Mouse (Mus musculus) heart, embryonic 15.5 days (tissue): ENCODE results near the gene Tfap2e. TPM values are rescaled to one million over a fixed set of nuclear protein-coding genes. Genes with fewer than 3 reads are reported as not detected.

ENCODE experiments used
- ATAC-seq: fragments of 200-750 bp; cut with Nextera tagmentation; replicated peaks from 2 replicates; pipeline ENCODE4 v1.8.0; 2017; ENCODE audit warnings: low read depth, moderate TSS enrichment; ENCODE audit not compliant: insufficient number of reproducible peaks, insufficient read depth, low FRiP score
- H3K27ac ChIP-seq: fragments of 300-500 bp; sonication (generic); 2 replicates; pipeline ENCODE4 v1.5.1; 2015; ENCODE audit warnings: mild to moderate bottlenecking, inconsistent platforms
- H3K27me3 ChIP-seq: fragments of 300-500 bp; sonication (generic); 2 replicates; pipeline ENCODE4 v1.6.1; 2015; ENCODE audit warnings: inconsistent platforms
- H3K36me3 ChIP-seq: fragments of 300-500 bp; sonication (generic); 2 replicates; pipeline ENCODE4 v1.6.1; 2015; ENCODE audit warnings: mild to moderate bottlenecking, inconsistent platforms
- H3K4me1 ChIP-seq: fragments of 300-500 bp; sonication (generic); replicated peaks from 2 replicates; pipeline ENCODE4 v1.6.1; 2015; ENCODE audit warnings: inconsistent platforms
- H3K4me2 ChIP-seq: fragments of 300-500 bp; sonication (generic); 2 replicates; pipeline ENCODE4 v1.6.1; 2015; ENCODE audit warnings: inconsistent platforms, mild to moderate bottlenecking, moderate library complexity
- H3K4me3 ChIP-seq: fragments of 300-500 bp; sonication (generic); 2 replicates; pipeline ENCODE4 v1.5.1; 2015; ENCODE audit warnings: mild to moderate bottlenecking, inconsistent platforms
- H3K9ac ChIP-seq: fragments of 300-500 bp; sonication (generic); 2 replicates; pipeline ENCODE4 v1.6.1; 2015; ENCODE audit warnings: mild to moderate bottlenecking, inconsistent platforms
- H3K9me3 ChIP-seq: fragments of 300-500 bp; sonication (generic); replicated peaks from 2 replicates; pipeline ENCODE4 v1.6.1; 2016; ENCODE audit warnings: inconsistent platforms
- WGBS: fragments of 180-500 bp; shearing (Covaris S2); methylation state at CpG from one replicate; pipeline ENCODE4 v1.1.7; 2015; ENCODE audit warnings: mixed read lengths; 5-methylcytosine and 5-hydroxymethylcytosine counted together
- polyA plus RNA-seq: library from polyadenylated mRNA; unstranded; fragments of >200 nt; fragmentation: Nextera tagmentation; extraction: Ambion mirVana; gene quantifications from 2 replicates; pipeline ENCODE4 v1.2.1, GENCODE M21; 2015

Tfap2e gene
- polyA plus RNA-seq, 1 experiment from 2014 or later = not detected

DNA sequence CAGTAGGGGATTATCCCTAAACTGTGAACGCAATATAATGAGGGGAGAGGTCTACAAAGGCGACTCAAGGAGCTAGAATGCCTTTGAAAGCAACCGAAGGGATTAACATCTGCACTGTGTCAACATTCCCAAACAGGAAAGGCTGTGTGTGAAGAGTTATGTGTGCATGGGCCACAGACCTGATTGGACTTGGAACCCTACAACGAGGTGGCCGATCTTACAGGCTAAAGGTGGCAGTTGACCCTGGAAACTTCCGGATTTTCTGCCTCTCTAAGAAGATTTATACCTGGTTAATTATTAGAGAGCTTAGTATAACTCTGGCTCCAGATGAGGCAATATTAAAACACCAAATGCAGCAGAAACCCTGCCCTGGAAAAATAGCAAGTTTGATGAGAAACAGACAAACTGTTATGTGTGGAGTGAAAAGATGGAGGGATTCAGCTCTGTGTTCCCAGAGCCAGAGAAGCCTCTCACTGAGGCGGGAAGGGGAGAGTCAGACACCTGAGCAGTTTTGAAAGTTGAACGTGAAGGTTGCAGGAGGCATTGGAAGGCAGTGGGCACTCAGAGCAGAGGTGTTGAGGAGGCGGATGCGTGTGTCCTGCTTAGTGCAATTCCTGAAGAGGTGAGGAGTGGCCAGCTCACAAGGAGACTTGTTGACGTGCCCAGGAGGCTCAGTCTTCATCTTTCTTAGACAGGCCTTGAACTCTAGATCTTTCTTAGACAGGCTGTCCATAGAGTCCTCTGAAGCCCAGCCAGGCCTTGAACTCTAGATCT, 26.7 kb upstream of the Tfap2e start:
- Histone ChIP-seq H3K4me2 (no peak overlapping the region), H3K9me3 (no peaks in the 10 kb centered on the region), H3K36me3 (peaks cover 16% of the 10 kb centered on the region; the same call in 1 of the 2 replicates), H3K9ac (no peak overlapping the region), H3K27ac (no peak overlapping the region), H3K4me1 (no peaks in the 10 kb centered on the region), H3K4me3 (no peak overlapping the region), H3K27me3 (no peaks in the 10 kb centered on the region)
- ATAC-seq = no peak
- WGBS = 78% methylated on average over 11 of the region's 11 CpGs

DNA sequence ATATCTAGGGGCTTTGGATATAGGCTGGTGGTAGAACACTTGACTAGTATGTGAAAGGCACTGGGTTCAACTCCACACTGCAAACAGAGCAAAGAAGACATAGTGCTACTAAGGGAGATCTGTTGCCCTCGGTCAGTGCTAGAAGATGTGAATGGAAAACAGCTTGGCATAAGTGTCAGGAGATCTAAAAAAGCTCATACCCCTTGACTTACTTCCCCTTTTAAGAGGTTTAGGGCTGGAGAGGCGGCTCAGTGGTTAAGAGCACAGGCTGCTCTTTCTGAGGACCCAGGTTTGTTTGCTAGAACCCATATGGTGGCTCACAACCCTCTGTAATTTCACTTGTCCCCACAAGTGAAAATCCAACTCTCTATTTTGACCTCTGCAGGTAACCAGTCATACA, 23.4 kb upstream of the Tfap2e start:
- no peak overlapping the region for H3K9ac ChIP-seq
- H3K4me2 ChIP-seq = no peak overlapping the region
- peaks cover 18% of the 10 kb centered on the region; the same call in 1 of the 2 replicates for H3K36me3 ChIP-seq
- no peaks in the 10 kb centered on the region for H3K27me3 ChIP-seq
- H3K4me3 ChIP-seq = no peak overlapping the region
- 80% methylated on average over 2 of the region's 2 CpGs for WGBS
- peaks cover 7% of the 10 kb centered on the region for H3K4me1 ChIP-seq
- H3K27ac ChIP-seq = no peak overlapping the region
- ATAC-seq = no peak
- H3K9me3 ChIP-seq = no peaks in the 10 kb centered on the region

DNA sequence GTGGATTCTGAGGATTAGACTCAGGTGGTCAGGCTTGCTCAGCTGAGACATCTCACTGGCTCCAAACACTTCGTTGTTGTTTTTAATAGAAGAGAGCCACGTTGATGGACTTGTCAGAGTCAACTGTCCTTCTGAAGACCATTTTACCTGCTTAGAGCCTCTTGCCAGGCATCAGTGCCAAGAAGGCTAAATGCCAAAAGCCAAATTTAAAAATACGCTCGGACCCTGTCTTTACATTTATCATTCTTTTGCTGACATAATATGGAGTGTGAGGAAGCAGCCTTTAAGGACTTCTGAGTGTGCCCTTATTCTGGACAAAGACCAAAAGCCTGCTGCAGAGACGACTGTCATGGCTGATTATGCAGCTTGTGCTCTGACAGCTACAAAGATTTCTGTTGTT, 22.3 kb upstream of the Tfap2e start:
- Histone ChIP-seq H3K4me1 (peaks cover 12% of the 10 kb centered on the region), H3K36me3 (peaks cover 18% of the 10 kb centered on the region; the same call in 1 of the 2 replicates), H3K4me2 (no peak overlapping the region), H3K27me3 (no peaks in the 10 kb centered on the region), H3K4me3 (no peak overlapping the region), H3K9me3 (no peaks in the 10 kb centered on the region), H3K9ac (no peak overlapping the region), H3K27ac (no peak overlapping the region)
- 75% methylated on average over 5 of the region's 5 CpGs for WGBS
- ATAC-seq = no peak

DNA sequence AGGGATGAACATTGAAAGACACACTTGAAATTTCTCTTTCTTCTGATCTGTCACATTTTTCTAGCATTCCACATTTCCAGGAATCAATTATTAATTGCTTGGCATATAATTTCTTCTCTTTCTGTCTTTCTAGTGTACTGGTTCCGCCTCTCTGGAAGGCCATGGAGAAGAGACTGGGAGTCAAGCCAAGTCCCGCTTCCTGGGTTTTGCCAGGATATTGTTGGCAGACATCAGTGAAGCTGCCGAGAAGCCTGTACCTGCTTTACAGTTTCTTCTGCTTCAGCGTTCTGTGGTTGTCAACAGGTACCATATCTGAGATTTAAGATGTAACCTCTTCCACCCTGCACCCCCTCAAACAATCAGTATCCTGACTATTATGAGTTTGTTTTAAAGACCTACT, 20.7 kb upstream of the Tfap2e start:
- 36% methylated on average over 4 of the region's 4 CpGs for WGBS
- H3K9ac ChIP-seq = no peak overlapping the region

DNA sequence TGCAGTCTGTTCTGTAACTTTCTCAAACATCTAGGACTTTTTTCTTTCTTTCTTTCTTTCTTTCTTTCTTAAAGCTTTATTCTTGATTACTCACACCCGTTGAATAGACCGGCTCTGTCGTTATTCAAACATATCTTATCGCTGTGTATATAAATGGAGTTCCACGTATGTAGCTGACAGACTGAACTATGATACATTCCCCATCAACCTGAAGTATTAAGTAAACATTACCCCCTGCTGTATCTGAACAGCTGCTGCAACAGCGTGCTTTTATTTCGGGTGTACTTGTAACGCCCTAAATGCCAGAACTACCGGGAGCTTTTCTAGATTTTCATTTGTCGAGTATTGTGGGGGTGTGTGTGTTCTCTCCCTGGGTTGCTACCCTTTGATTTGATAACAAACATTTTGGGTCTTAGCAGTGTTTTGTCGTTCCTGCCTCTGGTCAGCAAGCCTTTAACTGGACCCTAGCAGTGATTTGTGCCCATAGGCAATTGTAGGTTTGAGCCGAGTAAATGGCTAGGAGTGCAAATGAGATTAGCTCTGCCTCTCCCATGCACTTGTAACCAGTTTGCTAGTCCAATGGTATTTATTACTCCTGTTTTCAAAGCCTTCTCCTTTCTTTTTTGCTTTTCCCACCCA, 18.8 kb upstream of the Tfap2e start:
- H3K4me3 ChIP-seq = peak overlapping the region; percentile 83; the same call in 1 of the 2 replicates
- no peak overlapping the region for H3K9ac ChIP-seq

More for the DNA sequence above, 20.7 kb upstream of the Tfap2e start:
- Histone ChIP-seq H3K27ac (no peak overlapping the region), H3K9me3 (no peaks in the 10 kb centered on the region), H3K4me1 (peaks cover 22% of the 10 kb centered on the region), H3K4me3 (no peak overlapping the region), H3K36me3 (peaks cover 13% of the 10 kb centered on the region; the same call in 1 of the 2 replicates), H3K27me3 (no peaks in the 10 kb centered on the region), H3K4me2 (no peak overlapping the region)
- no peak for ATAC-seq

DNA sequence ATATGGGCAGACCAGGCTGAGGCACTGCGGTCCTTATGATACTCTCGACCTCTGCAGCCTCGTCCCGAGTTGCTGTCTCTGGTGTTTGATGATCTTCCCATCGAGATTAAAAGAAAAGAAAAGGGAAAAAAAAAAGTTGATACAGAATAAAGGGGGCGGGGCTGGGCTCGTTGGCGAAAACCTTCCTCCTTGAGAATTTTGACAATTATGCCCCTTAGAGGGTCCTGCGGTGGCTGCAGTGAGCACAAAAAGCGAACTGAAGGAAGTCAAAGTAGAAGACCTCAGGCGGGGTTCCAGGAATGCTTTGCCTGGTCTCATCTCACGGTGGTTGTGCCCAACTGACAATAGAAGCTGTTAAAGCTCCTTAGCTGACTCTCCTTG, 18.2 kb upstream of the Tfap2e start:
- Histone ChIP-seq H3K27me3 (no peaks in the 10 kb centered on the region), H3K4me3 (peak overlapping the region; percentile 83), H3K27ac (peak overlapping the region; percentile 95), H3K9me3 (no peaks in the 10 kb centered on the region), H3K4me1 (peaks cover 40% of the 10 kb centered on the region), H3K4me2 (peak overlapping the region; percentile 86), H3K9ac (peak overlapping the region; percentile 77), H3K36me3 (peaks cover 3% of the 10 kb centered on the region; the same call in 1 of the 2 replicates)
- WGBS = under 1% methylated on average over 12 of the region's 12 CpGs
- no peak for ATAC-seq

More for the DNA sequence above, 18.8 kb upstream of the Tfap2e start:
- H3K27ac ChIP-seq = no peak overlapping the region
- H3K27me3 ChIP-seq = no peaks in the 10 kb centered on the region
- H3K4me2 ChIP-seq = peak overlapping the region; percentile 86
- 0 out of 2 replicates have a peak, but pooled peaks cover 3% of the 10 kb centered on the region for H3K36me3 ChIP-seq
- no peaks in the 10 kb centered on the region for H3K9me3 ChIP-seq
- WGBS = 41% methylated on average over 12 of the region's 12 CpGs
- H3K4me1 ChIP-seq = peaks cover 34% of the 10 kb centered on the region
- no peak for ATAC-seq

DNA sequence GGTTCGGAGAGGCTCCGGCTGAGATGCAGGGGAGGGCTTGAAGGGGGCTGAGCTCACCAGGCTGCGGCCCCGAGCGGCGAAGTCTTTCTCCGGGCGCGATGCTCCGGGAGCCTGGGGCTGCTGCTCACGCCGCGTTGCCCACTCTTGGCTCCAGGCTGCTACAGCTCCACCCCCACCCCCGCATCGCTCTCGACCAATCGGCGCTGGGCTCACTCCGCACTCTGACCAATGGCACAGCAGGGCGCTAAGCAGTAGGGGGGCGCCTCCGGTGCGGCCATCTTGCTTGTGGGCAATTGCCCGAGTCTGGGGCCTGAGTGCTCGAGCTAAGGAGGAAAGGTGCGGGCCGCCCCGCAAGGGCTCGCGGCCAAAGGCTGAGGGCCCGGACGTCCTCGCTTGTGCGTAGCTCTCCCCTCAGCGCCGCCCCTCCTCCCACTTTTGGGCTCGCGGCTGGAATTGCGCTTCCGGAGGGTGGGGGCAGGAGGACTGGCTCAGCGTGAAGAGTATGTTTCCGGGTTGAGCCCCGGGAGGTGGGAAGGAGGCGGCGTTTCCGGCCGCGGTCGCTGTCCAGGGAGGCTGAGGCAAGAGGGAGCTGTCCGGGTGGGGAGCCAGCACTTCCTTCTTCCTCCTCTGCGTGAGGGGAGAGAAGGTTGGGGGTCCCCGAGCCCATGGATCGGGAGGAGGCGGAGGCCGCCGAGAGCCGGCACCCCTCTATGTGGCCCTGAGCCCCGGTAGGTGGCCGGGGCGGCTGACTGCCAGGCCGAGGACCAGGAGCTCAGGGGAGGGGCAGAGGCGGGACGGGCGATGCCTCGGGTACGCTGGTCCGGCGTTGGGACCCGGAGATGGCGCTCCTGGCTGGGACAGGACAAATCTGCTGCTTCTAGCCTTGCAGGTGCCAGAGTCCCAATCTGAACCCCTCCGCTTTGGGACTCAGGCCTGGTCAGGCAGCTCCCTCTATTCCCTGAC, 17.5 kb upstream of the Tfap2e start, which contains the start of the genes Ncdn and AU040320:
Gene Ncdn, minus strand, starts transcription at position 171 of the 963 bp plus-strand sequence.
Gene AU040320, plus strand, starts transcription at position 277 of the 963 bp plus-strand sequence.
- under 1% methylated on average over 70 of the region's 71 CpGs for WGBS
- H3K4me1 ChIP-seq = peaks cover 47% of the 10 kb centered on the region
- H3K4me3 ChIP-seq = peak within 1 kb of the TSS; percentile 83
- H3K36me3 ChIP-seq = peaks cover 10% of the 10 kb centered on the region
- ATAC-seq = peak; percentile 98
- no peaks in the 10 kb centered on the region for H3K9me3 ChIP-seq
- no peaks in the 10 kb centered on the region for H3K27me3 ChIP-seq
- H3K4me2 ChIP-seq = peak within 1 kb of the TSS; percentile 86
- peak within 1 kb of the TSS; percentile 77 for H3K9ac ChIP-seq
- peak within 1 kb of the TSS; percentile 95 for H3K27ac ChIP-seq

DNA sequence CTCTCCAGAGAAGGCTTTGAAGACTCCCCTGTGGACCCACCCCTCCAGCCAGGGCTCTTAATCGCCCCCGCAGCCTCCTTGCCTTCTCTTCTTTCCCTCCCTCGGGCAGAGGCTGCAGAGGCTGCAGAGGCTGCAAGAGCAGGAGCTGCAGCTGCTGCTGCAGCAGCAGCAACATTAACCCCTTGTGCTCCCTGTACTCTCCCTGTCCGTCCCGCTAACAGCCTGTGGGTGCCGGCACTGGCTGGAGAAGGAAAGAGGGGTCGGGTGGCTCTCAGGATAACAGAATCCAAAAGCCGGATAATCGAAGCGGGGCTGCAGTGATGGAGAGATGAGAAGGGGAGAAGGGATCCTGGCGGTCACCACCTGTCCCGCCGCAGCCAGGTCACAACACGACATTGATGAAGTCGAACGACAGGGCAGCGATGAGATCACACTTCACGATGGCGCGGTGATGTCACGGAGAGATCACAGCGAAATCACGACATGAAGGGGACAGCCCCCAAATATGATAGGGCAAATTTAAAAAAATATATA, 16.6 kb upstream of the Tfap2e start:
- no peaks in the 10 kb centered on the region for H3K9me3 ChIP-seq
- peaks cover 16% of the 10 kb centered on the region for H3K36me3 ChIP-seq
- peak overlapping the region; percentile 86 for H3K4me2 ChIP-seq
- peak overlapping the region; percentile 77 for H3K9ac ChIP-seq
- H3K27ac ChIP-seq = peak overlapping the region; percentile 95
- WGBS = under 1% methylated on average over 23 of the region's 23 CpGs
- no peak for ATAC-seq
- peak overlapping the region; percentile 83 for H3K4me3 ChIP-seq
- peaks cover 47% of the 10 kb centered on the region for H3K4me1 ChIP-seq
- no peaks in the 10 kb centered on the region for H3K27me3 ChIP-seq

DNA sequence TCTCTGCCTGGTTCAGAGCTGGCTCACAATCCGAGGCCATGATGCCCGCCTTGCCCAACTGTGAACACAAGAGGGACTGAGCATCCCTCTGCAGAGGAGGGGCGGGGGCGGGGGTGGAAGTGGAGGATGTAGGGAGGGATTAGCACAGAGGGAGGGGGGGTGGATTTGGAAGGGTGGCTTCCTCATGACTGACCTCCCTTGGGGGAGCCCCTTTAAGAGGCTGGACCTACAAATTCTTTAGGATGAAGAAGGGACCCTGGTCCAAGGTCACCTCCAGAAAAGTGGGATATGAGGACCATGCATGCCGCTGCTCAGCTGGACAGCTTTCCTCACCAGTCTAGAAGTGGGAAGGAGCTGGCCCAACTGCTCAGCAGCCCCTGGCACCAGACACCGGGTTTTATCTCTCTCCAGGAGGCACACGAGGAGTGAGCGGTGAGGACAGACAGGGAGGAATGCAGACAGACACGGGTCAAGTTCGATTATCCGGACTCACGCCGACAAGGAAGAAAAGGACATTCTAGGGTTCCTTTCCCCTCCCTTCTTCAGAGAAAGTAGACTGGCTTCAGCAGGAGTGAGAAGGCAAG, 16.1 kb upstream of the Tfap2e start:
- peak overlapping the region; percentile 95 for H3K27ac ChIP-seq
- H3K36me3 ChIP-seq = peaks cover 16% of the 10 kb centered on the region
- H3K9ac ChIP-seq = peak overlapping the region; percentile 77
- peak overlapping the region; percentile 83 for H3K4me3 ChIP-seq
- H3K27me3 ChIP-seq = no peaks in the 10 kb centered on the region
- no peak for ATAC-seq
- peaks cover 47% of the 10 kb centered on the region for H3K4me1 ChIP-seq
- peak overlapping the region; percentile 86 for H3K4me2 ChIP-seq
- H3K9me3 ChIP-seq = no peaks in the 10 kb centered on the region
- 5% methylated on average over 13 of the region's 13 CpGs for WGBS

DNA sequence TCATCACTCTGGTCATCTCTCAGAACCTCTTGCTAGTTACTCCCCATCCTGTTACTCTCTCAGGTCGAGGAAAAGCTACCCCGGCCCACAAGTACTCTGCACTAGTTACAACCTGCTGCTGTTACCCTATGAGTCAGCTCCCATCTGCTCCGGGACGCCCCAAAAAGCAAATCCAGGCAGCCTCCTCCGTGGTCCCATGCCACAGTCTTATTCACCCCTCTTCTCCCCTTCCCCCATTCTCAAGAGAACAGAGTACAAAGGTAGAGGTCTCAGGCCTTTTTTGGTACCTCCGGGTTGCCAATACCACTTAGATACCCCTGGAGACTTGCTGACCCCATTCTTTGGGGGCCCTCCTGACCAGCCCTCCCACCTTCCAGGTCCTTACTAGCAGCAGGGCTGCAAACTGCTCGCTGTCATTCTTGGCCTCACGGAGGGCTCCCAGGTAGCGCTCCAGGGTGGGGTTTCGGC, 15.6 kb upstream of the Tfap2e start:
- peak overlapping the region; percentile 86 for H3K4me2 ChIP-seq
- peak overlapping the region; percentile 83 for H3K4me3 ChIP-seq
- WGBS = 60% methylated on average over 10 of the region's 10 CpGs
- H3K9ac ChIP-seq = no peak overlapping the region
- peaks cover 20% of the 10 kb centered on the region for H3K36me3 ChIP-seq
- no peak overlapping the region for H3K27ac ChIP-seq
- no peak for ATAC-seq
- H3K9me3 ChIP-seq = no peaks in the 10 kb centered on the region
- peaks cover 47% of the 10 kb centered on the region for H3K4me1 ChIP-seq
- no peaks in the 10 kb centered on the region for H3K27me3 ChIP-seq
